Mouse (Mus musculus): ENCODE data around the gene Ccdc172. TPM values are rescaled to one million over a fixed set of nuclear protein-coding genes. Genes with fewer than 3 reads are reported as not detected.

The Ccdc172 gene
- not detected in 2 replicates for total RNA-seq (2014; rRNA removed)
- polyA plus RNA-seq (2012; rRNA removed), result not detected in 2 replicates

DNA sequence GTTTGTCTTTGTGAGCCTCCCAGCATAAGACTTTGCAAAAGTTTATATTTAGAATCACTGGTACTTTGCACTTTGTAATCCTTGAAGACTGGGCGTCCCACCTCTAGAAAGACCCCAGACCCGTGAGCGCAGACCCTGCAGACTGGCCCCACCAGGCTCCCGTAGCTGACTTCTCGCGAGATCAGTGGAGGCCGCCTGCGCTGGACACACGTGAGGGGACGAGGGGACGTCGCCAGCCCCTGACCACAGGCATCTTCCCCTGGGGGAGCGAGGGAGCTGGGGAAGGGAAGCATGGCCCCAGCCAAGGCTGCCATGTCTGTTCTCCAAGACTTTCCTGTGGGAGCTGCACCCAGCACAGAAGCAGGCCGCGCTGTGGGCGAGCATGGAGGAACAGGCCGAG, at the start of gene Ccdc172:
Gene Ccdc172, plus strand, starts transcription at position 176 of the 400 bp plus-strand sequence.
- no peak for DNase-seq (ENCODE audit: extremely low read depth, low read depth, low spot score)
- H3K4me1 ChIP-seq (ENCODE audit: control insufficient read depth, insufficient read depth, low read length), result no peaks in the 10 kb centered on the region
- H3K79me2 ChIP-seq (ENCODE audit: control insufficient read depth, insufficient read depth, low read length), result no peaks in the 10 kb centered on the region
- H3K27ac ChIP-seq (replicated peaks; ENCODE audit: insufficient read depth, low read depth, low read length), result no peak within 1 kb of the TSS
- TF ChIP-seq POLR2A (IDR thresholded peaks at IDR 0.05; ENCODE audit: extremely low read depth, insufficient read depth, low read length), result no peak
- no peak for TF ChIP-seq CTCF (IDR thresholded peaks at IDR 0.05; ENCODE audit: low read depth, low read length)
- no peak within 1 kb of the TSS for H3K4me3 ChIP-seq (ENCODE audit: insufficient read depth, low read depth, low read length)
- WGBS, result 93% methylated on average over 17 of the region's 17 CpGs
- peaks cover 4% of the 10 kb centered on the region; the same call in 1 of the 2 replicates for H3K27me3 ChIP-seq (ENCODE audit: control insufficient read depth, insufficient read depth, low read length)
- H3K9ac ChIP-seq (ENCODE audit: low read depth, low read length), result no peak within 1 kb of the TSS
- no peaks in the 10 kb centered on the region for H3K36me3 ChIP-seq (ENCODE audit: control insufficient read depth, insufficient read depth, low read length)

DNA sequence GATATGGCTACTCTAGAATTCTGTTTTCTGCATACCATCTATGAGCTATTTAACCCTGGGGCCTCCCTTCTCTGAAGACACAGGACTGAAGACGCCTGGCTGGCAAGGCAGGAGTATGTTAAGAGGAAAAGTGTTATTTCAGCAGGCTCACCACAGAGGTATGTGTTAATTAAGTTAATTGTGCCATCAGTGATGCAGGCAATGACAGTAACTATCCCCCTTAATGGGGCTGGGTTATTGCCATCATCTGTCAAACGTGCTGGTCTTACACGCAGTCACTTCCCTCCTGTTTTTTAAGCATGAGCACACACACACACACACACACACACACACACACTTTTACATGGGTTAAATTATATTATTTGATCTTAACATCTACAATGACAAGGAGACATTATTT, 48.0 kb upstream of the Ccdc172 start:
- 90% methylated on average over 3 of the region's 3 CpGs for WGBS
- H3K4me3 ChIP-seq (ENCODE audit: insufficient read depth, low read depth, low read length), result no peak overlapping the region
- H3K9ac ChIP-seq (ENCODE audit: low read depth, low read length), result no peak overlapping the region
- no peaks in the 10 kb centered on the region; the same call in 1 of the 2 replicates for H3K27me3 ChIP-seq (ENCODE audit: control insufficient read depth, insufficient read depth, low read length)
- TF ChIP-seq POLR2A (IDR thresholded peaks at IDR 0.05; ENCODE audit: extremely low read depth, insufficient read depth, low read length) (no peak), CTCF (IDR thresholded peaks at IDR 0.05; ENCODE audit: low read depth, low read length) (no peak)
- no peak overlapping the region for H3K27ac ChIP-seq (replicated peaks; ENCODE audit: insufficient read depth, low read depth, low read length)
- H3K4me1 ChIP-seq (ENCODE audit: control insufficient read depth, insufficient read depth, low read length), result no peaks in the 10 kb centered on the region
- no peaks in the 10 kb centered on the region for H3K36me3 ChIP-seq (ENCODE audit: control insufficient read depth, insufficient read depth, low read length)
- no peak for DNase-seq (ENCODE audit: extremely low read depth, low read depth, low spot score)
- H3K79me2 ChIP-seq (ENCODE audit: control insufficient read depth, insufficient read depth, low read length), result no peaks in the 10 kb centered on the region

DNA sequence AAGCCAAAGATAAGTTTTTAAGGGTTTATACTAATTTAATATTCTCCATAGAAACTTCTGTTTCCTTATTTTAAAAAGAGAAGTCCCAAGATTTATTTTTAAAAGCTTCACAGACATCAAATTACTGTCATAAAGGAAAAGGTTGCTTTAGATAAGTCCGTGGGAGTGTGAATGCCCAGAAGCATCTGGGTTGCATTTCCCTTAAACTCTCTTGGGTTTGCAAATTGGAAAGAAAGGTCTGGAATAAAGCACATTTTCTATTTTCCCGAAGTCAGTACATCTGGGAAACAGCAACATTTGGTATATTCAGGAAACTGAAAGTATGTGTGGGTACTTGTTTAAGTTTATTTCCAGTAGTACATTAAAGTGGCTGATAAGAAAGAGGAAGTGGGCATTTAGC, 43.5 kb upstream of the Ccdc172 start:
- Histone ChIP-seq H3K4me1 (ENCODE audit: control insufficient read depth, insufficient read depth, low read length) (no peaks in the 10 kb centered on the region), H3K79me2 (ENCODE audit: control insufficient read depth, insufficient read depth, low read length) (no peaks in the 10 kb centered on the region), H3K27me3 (ENCODE audit: control insufficient read depth, insufficient read depth, low read length) (no peaks in the 10 kb centered on the region; the same call in 1 of the 2 replicates), H3K27ac (replicated peaks; ENCODE audit: insufficient read depth, low read depth, low read length) (no peak overlapping the region), H3K9ac (ENCODE audit: low read depth, low read length) (no peak overlapping the region), H3K36me3 (ENCODE audit: control insufficient read depth, insufficient read depth, low read length) (no peaks in the 10 kb centered on the region), H3K4me3 (ENCODE audit: insufficient read depth, low read depth, low read length) (no peak overlapping the region)
- no peak for TF ChIP-seq POLR2A (IDR thresholded peaks at IDR 0.05; ENCODE audit: extremely low read depth, insufficient read depth, low read length)
- no peak for TF ChIP-seq CTCF (IDR thresholded peaks at IDR 0.05; ENCODE audit: low read depth, low read length)
- 67% methylated on average over 2 of the region's 2 CpGs for whole genome bisulfite sequencing
- no peak for DNase-seq (ENCODE audit: extremely low read depth, low read depth, low spot score)

DNA sequence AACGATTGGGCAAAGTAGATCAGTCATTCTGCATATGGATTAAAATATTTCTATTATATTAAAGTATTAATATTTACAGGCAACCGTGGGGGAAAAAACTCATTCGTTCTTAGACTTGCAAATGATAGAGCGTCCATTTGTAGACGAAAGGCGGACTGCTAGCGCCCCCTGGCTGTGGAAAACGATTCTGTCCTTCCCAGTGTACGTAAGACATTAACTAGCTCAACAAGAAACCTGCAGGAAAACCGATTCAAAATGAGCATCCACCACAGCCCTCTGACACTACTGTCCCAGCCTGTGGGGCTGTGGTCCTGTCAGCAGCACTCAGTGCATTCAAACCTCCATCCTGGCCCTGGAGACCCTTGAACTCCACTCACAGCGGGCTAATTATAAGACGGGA, 42.4 kb upstream of the Ccdc172 start:
- peak; percentile 72 for DNase-seq (ENCODE audit: extremely low read depth, low read depth, low spot score)
- Histone ChIP-seq H3K9ac (ENCODE audit: low read depth, low read length) (no peak overlapping the region), H3K79me2 (ENCODE audit: control insufficient read depth, insufficient read depth, low read length) (no peaks in the 10 kb centered on the region), H3K27ac (replicated peaks; ENCODE audit: insufficient read depth, low read depth, low read length) (no peak overlapping the region), H3K27me3 (ENCODE audit: control insufficient read depth, insufficient read depth, low read length) (no peaks in the 10 kb centered on the region; the same call in 1 of the 2 replicates), H3K4me3 (ENCODE audit: insufficient read depth, low read depth, low read length) (no peak overlapping the region), H3K36me3 (ENCODE audit: control insufficient read depth, insufficient read depth, low read length) (no peaks in the 10 kb centered on the region), H3K4me1 (ENCODE audit: control insufficient read depth, insufficient read depth, low read length) (no peaks in the 10 kb centered on the region)
- TF ChIP-seq CTCF (IDR thresholded peaks at IDR 0.05; ENCODE audit: low read depth, low read length) (peak; percentile 80), POLR2A (IDR thresholded peaks at IDR 0.05; ENCODE audit: extremely low read depth, insufficient read depth, low read length) (no peak)
- 16% methylated on average over 12 of the region's 12 CpGs for WGBS

DNA sequence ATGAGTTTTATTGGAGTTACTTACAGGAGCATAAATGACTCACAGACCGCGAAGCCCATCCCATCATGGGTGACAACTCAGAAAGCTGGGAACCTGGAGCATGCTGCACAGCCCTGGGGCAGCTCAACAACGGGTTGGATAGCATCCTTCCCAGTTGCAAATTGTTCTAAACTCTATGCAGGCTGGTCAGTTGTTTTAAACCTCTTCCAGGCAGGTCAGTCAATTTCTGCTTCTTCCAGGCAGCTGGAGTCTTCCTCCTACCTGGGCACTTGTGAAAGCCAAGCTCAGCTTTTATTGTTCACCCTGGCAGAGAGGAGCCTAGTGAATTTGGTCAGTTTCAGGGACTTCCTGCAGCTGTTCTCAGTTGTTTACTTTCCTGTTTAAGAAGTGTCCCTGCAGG, 37.5 kb upstream of the Ccdc172 start:
- Histone ChIP-seq H3K4me1 (ENCODE audit: control insufficient read depth, insufficient read depth, low read length) (no peaks in the 10 kb centered on the region), H3K9ac (ENCODE audit: low read depth, low read length) (no peak overlapping the region), H3K79me2 (ENCODE audit: control insufficient read depth, insufficient read depth, low read length) (no peaks in the 10 kb centered on the region), H3K4me3 (ENCODE audit: insufficient read depth, low read depth, low read length) (no peak overlapping the region), H3K36me3 (ENCODE audit: control insufficient read depth, insufficient read depth, low read length) (no peaks in the 10 kb centered on the region), H3K27ac (replicated peaks; ENCODE audit: insufficient read depth, low read depth, low read length) (no peak overlapping the region), H3K27me3 (ENCODE audit: control insufficient read depth, insufficient read depth, low read length) (no peaks in the 10 kb centered on the region)
- no peak for DNase-seq (ENCODE audit: extremely low read depth, low read depth, low spot score)
- WGBS, result 94% methylated on average over 3 of the region's 3 CpGs
- no peak for TF ChIP-seq POLR2A (IDR thresholded peaks at IDR 0.05; ENCODE audit: extremely low read depth, insufficient read depth, low read length)
- no peak for TF ChIP-seq CTCF (IDR thresholded peaks at IDR 0.05; ENCODE audit: low read depth, low read length)

DNA sequence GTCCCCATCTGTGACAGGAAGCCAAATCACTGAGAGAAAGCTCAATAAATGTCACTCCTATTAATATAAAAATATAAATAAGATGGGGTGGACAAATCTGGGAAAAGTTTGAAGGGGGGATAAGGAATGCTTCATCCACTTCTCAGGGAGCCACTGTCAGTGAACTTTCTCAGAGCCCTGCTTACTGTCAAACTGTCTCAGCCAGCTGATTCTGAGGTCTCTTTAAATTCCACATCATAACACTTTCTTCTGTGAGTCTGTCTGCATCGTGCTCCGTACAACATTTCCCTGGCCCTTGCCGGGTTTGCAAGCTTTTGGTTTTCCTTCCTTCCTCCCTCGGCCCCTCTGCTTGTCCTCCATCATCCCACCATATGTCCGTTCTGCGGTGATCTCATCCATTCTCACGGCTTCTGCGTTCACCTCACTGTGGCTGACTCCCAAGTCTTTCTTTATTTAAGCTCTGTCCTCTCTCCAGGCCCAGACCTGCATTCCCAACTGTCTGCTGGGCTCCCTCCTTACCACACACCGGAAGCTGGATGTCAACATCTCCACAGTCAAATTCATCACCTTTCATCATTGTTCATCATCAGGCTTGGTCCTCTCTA, 29.3 kb upstream of the Ccdc172 start:
- no peaks in the 10 kb centered on the region for H3K36me3 ChIP-seq (ENCODE audit: control insufficient read depth, insufficient read depth, low read length)
- H3K27me3 ChIP-seq (ENCODE audit: control insufficient read depth, insufficient read depth, low read length), result peaks cover 2% of the 10 kb centered on the region; the same call in 1 of the 2 replicates
- H3K27ac ChIP-seq (replicated peaks; ENCODE audit: insufficient read depth, low read depth, low read length), result no peak overlapping the region
- TF ChIP-seq CTCF (IDR thresholded peaks at IDR 0.05; ENCODE audit: low read depth, low read length) (no peak), POLR2A (IDR thresholded peaks at IDR 0.05; ENCODE audit: extremely low read depth, insufficient read depth, low read length) (no peak)
- H3K9ac ChIP-seq (ENCODE audit: low read depth, low read length), result no peak overlapping the region
- WGBS, result 75% methylated on average over 9 of the region's 9 CpGs
- no peaks in the 10 kb centered on the region for H3K79me2 ChIP-seq (ENCODE audit: control insufficient read depth, insufficient read depth, low read length)
- H3K4me1 ChIP-seq (ENCODE audit: control insufficient read depth, insufficient read depth, low read length), result no peaks in the 10 kb centered on the region
- no peak for DNase-seq (ENCODE audit: extremely low read depth, low read depth, low spot score)
- no peak overlapping the region for H3K4me3 ChIP-seq (ENCODE audit: insufficient read depth, low read depth, low read length)

Data from liver, adult 2 months (tissue).